Mouse (Mus musculus) gastrocnemius, adult 18-20 months (tissue): ENCODE measurements around the gene Itih5. TPM values are rescaled to one million over a fixed set of nuclear protein-coding genes. Genes with fewer than 3 reads are reported as not detected.

Source experiments
- total RNA-seq, 2 experiments: library from RNA; stranded (reverse); gene quantifications; 2 replicates each; pipeline ENCODE4 v1.2.3; 2021

Itih5 gene
- total RNA-seq, 2 experiments from 2014 or later, result 10.2 to 12.7 TPM

Other genes starting within 250 kb of the Itih5 start
- 10 to 100 TPM in 1 of 2 experiments, 1 to 10 TPM in 1; 9.4 to 10.8 TPM for gene Taf3, start 105.0 kb upstream of the Itih5 start, total RNA-seq
- gene Atp5c1, start 73.1 kb upstream of the Itih5 start, total RNA-seq, result 100 to 1,000 TPM; 791 to 847 TPM
- gene Kin, start 73.0 kb upstream of the Itih5 start, total RNA-seq, result 1 to 10 TPM; 5.9 to 7.2 TPM
- gene Itih2, start 22.2 kb upstream of the Itih5 start, total RNA-seq, result 1 to 10 TPM in 1 of 2 experiments, under 1 TPM in 1; 0.23 to 1.1 TPM
- gene Sfmbt2, start 216.9 kb downstream of the Itih5 start, total RNA-seq, result under 1 TPM; 0.07 to 0.09 TPM